Mouse (Mus musculus) E14TG2a.4 (cell line): ENCODE measurements around the gene Tppp.

Experiments used
- CTCF ChIP-seq: conservative IDR thresholded peaks from 2 replicates; pipeline ENCODE4 v1.5.1; 2014; ENCODE audit warnings: low read length
- NANOG ChIP-seq: IDR thresholded peaks from 2 replicates; pipeline ENCODE4 v1.6.1; 2014; ENCODE audit warnings: borderline replicate concordance, low read length, mixed read lengths
- POU5F1 ChIP-seq: IDR thresholded peaks from 2 replicates; pipeline ENCODE4 v1.6.1; 2014; ENCODE audit warnings: low read length, borderline replicate concordance

DNA sequence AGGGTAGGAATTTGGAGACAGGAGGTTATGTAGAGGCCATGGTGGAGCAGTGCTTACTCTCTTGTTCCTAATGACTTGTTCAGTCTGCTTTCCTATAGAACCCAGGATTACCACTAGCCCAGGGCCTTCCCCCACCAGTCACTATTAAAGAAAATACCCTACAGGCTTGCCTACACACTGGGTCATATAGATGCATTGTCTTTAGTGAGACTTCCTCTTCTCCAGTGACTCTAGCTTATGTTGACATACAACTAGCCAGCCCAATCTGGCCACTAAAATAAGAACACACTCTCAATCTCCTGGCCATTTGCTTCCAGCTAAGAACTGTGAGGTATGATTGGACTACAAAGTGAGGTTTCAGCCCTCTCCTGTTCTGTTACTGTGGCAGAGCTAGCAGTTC is 8.7 kb upstream of the Tppp start:
- TF ChIP-seq CTCF (no peak), NANOG (no peak), POU5F1 (no peak)
